Mouse (Mus musculus) spleen, adult 2 months (tissue): ENCODE results near the gene Il2ra. TPM values are rescaled to one million over a fixed set of nuclear protein-coding genes. Genes with fewer than 3 reads are reported as not detected.

ENCODE experiments used
- DNase-seq, 2 experiments: peaks; one replicate each; pipeline versions ENCODE4 v3.0.0 to v3.0.0-alpha.2; 2012 to 2021; ENCODE audit warnings: low spot score in 2 of 2, low read depth in 1 of 2
- H3K27ac ChIP-seq: fragments of 200-500 bp; 2 replicates; pipeline ENCODE4 v1.5.1; 2012; ENCODE audit warnings: low read length, inconsistent platforms; ENCODE audit not compliant: insufficient read depth
- H3K27me3 ChIP-seq: fragments of 200-500 bp; 2 replicates; pipeline ENCODE4 v1.6.1; 2012; ENCODE audit warnings: mild to moderate bottlenecking, moderate library complexity, low read length, inconsistent platforms; ENCODE audit not compliant: control insufficient read depth, insufficient read depth
- H3K36me3 ChIP-seq: fragments of 200-500 bp; 2 replicates; pipeline ENCODE4 v1.6.1; 2012; ENCODE audit warnings: mild to moderate bottlenecking, low read length, inconsistent platforms; ENCODE audit not compliant: control insufficient read depth, insufficient read depth
- H3K4me1 ChIP-seq: fragments of 200-500 bp; 2 replicates; pipeline ENCODE4 v1.6.1; 2011; ENCODE audit warnings: inconsistent platforms; ENCODE audit not compliant: control insufficient read depth, insufficient read depth, insufficient read length
- H3K4me3 ChIP-seq: fragments of 200-500 bp; 2 replicates; pipeline ENCODE4 v1.5.1; 2011; ENCODE audit warnings: mild to moderate bottlenecking, inconsistent platforms; ENCODE audit not compliant: insufficient read depth, insufficient read length; ENCODE audit errors: extremely low read depth
- CTCF ChIP-seq: fragments of 200-500 bp; IDR thresholded peaks from 2 replicates; pipeline ENCODE4 v1.5.1; 2011; ENCODE audit warnings: mild to moderate bottlenecking, inconsistent platforms; ENCODE audit not compliant: insufficient read depth, insufficient read length, insufficient replicate concordance; ENCODE audit errors: extremely low read depth
- POLR2A ChIP-seq: fragments of 200-500 bp; IDR thresholded peaks from 2 replicates; pipeline ENCODE4 v1.6.1; 2011; ENCODE audit warnings: low read depth, low read length, inconsistent platforms
- WGBS: fragments of 180-500 bp; shearing (Covaris S2); methylation state at CpG from one replicate; pipeline ENCODE4 v1.1.7; 2018; 5-methylcytosine and 5-hydroxymethylcytosine counted together
- polyA plus RNA-seq: library from polyadenylated mRNA; depleted of rRNA; stranded (reverse); fragments of >200 nt; gene quantifications from 2 replicates; pipeline ENCODE4 v1.2.3, GENCODE M21; 2012

Gene Il2ra
- polyA plus RNA-seq, 1 experiment, result 1.6 TPM

DNA sequence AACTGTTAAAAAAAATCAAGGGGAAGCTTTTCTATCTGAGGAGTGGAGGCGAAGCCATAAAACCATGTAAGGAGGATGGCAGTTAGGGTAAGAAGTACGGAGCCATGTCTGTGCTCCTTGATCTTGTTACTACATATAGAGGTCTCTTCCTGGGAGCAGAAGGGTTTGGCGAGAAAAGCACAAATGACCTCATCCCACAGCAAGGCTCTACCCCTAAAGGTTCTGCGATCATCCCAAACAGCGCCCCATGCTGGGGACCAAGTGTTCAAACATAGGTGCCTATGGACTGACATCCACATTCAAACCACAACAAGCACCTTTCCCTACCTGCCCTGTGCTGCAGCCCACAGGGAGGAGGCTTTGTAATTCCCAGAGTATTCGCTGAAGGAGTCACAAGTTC lies 21.8 kb downstream of the Il2ra start:
- peak in 1 of 2 experiments; percentile 56 for DNase-seq
- 60% methylated on average over 6 of the region's 6 CpGs for WGBS
- peaks cover 16% of the 10 kb centered on the region; the same call in 1 of the 2 replicates for H3K4me1 ChIP-seq
- TF ChIP-seq POLR2A, result no peak
- no peak for TF ChIP-seq CTCF
- no peak overlapping the region for H3K27ac ChIP-seq
- no peaks in the 10 kb centered on the region for H3K27me3 ChIP-seq
- no peaks in the 10 kb centered on the region for H3K36me3 ChIP-seq
- H3K4me3 ChIP-seq, result peak overlapping the region; percentile 18; the same call in 1 of the 2 replicates

DNA sequence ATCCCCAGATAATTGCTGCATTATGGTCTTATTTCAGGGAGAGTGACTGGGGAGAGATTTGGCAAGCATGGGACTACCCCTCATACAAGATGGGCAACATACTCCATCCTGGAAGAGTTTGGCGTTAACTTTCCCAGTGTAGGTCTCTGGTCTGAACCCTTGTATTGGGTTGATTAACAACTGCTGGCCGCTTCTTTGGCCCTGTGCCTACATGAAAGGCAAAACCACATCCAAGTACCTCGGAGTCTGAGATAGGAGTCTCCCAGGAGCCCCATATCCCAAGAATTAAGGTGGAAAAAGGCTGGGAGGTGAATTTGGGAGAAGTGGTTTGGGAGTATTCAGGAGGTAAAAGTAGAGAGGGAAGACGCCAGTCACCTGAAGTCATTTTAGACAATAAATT lies 22.2 kb downstream of the Il2ra start:
- H3K27ac ChIP-seq, result no peak overlapping the region
- TF ChIP-seq POLR2A (no peak), CTCF (no peak)
- 85% methylated on average over 4 of the region's 4 CpGs for WGBS
- H3K36me3 ChIP-seq, result no peaks in the 10 kb centered on the region
- H3K27me3 ChIP-seq, result no peaks in the 10 kb centered on the region
- no peak overlapping the region for H3K4me3 ChIP-seq
- DNase-seq, result no peak
- H3K4me1 ChIP-seq, result peaks cover 12% of the 10 kb centered on the region; the same call in 1 of the 2 replicates

DNA sequence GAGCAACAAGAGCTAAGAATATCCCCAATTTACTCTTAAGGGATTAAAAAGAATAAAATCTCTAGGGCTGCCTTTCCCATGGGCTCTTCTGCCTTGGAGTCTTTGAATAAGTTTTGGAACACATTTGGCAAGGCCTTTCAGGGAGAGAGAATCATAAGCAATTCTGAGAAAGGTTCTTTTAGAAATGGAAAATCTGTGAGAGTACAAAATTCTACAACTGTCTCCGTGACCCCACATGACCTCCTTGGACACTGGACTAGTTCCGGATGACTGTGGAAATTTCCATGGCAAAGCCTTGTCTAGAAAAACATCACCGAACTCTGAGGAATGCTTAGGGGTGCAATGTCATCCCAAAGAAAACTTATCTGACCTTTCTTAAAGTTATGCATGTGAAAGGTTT lies 22.7 kb downstream of the Il2ra start:
- WGBS, result 86% methylated on average over 3 of the region's 3 CpGs
- no peak overlapping the region for H3K27ac ChIP-seq
- H3K4me3 ChIP-seq, result no peak overlapping the region
- DNase-seq, result no peak
- TF ChIP-seq POLR2A (no peak), CTCF (no peak)
- H3K27me3 ChIP-seq, result no peaks in the 10 kb centered on the region
- peaks cover 12% of the 10 kb centered on the region; the same call in 1 of the 2 replicates for H3K4me1 ChIP-seq
- no peaks in the 10 kb centered on the region for H3K36me3 ChIP-seq

DNA sequence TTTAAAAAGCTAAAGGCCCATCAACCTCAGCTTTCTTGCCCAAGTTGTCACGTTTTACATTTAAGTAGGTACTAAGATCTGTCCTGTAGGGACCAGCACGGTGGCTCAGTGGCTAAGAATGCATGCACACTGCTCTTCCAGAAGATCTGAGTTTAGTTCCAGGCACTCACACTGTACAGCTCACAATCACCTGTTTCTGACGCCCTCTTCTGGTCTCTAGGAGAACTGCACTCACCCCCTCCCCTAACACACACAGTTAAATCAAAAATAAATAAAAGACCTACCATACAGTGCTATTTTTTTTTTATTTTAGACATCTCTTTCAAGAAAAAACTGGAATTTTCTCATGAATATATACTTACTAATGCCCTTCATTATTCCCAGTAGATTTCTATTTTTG lies 29.5 kb downstream of the Il2ra start:
- DNase-seq, result peak in 1 of 2 experiments; percentile 41
- no peak overlapping the region for H3K4me3 ChIP-seq
- TF ChIP-seq CTCF, result peak; percentile 36; the same call in 1 of the 2 replicates
- no peak for TF ChIP-seq POLR2A
- H3K27ac ChIP-seq, result no peak overlapping the region
- no peaks in the 10 kb centered on the region for H3K4me1 ChIP-seq
- WGBS, result 24% methylated on average over 3 of the region's 3 CpGs
- H3K27me3 ChIP-seq, result no peaks in the 10 kb centered on the region
- no peaks in the 10 kb centered on the region for H3K36me3 ChIP-seq

DNA sequence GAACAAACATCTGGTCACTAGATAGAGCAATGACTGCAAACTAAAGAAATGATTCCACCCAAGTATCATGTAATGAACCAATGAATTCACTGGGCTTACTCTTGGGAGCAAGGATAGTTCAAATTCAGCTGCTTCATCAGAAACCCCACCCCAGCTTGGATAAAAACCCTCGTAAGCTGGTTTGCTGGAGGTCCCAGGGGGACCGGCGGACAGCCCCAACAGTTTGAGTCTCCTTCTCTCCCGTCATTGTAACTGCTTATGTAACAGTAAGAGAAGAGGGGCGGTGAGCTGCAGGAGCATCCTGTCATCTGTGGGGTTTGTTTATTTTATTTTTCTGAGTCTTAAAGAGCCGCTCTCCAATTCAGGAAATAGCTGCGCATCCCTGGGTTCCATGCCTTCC lies 37.0 kb downstream of the Il2ra start:
- Histone ChIP-seq H3K36me3 (no peaks in the 10 kb centered on the region; the same call in 1 of the 2 replicates), H3K27ac (no peak overlapping the region), H3K4me1 (no peaks in the 10 kb centered on the region), H3K27me3 (no peaks in the 10 kb centered on the region), H3K4me3 (no peak overlapping the region)
- no peak for DNase-seq
- WGBS, result 72% methylated on average over 7 of the region's 7 CpGs
- TF ChIP-seq CTCF, result no peak
- TF ChIP-seq POLR2A, result no peak

DNA sequence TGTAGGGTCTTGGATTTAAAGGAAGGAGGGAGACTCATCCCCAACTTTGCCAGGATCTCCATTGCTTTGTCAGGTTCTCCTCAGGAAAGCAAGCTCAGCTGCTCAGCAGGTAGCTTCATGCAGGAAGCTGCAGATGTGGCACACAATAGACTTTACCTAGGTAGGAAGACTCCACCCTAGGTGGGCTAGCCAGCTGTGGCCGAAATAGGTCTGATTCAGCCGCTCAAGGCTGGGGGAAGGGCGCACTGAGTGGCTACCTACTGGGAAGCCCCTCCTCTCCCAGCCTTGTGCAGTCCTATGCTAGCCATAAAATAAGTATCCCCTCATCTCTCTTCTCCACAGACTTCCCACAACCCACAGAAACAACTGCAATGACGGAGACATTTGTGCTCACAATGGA lies 40.1 kb downstream of the Il2ra start:
- no peak for DNase-seq
- H3K4me3 ChIP-seq, result no peak overlapping the region
- H3K36me3 ChIP-seq, result no peaks in the 10 kb centered on the region; the same call in 1 of the 2 replicates
- TF ChIP-seq CTCF, result no peak
- no peak for TF ChIP-seq POLR2A
- H3K4me1 ChIP-seq, result no peaks in the 10 kb centered on the region
- 83% methylated on average over 4 of the region's 4 CpGs for WGBS
- no peak overlapping the region for H3K27ac ChIP-seq
- H3K27me3 ChIP-seq, result no peaks in the 10 kb centered on the region

DNA sequence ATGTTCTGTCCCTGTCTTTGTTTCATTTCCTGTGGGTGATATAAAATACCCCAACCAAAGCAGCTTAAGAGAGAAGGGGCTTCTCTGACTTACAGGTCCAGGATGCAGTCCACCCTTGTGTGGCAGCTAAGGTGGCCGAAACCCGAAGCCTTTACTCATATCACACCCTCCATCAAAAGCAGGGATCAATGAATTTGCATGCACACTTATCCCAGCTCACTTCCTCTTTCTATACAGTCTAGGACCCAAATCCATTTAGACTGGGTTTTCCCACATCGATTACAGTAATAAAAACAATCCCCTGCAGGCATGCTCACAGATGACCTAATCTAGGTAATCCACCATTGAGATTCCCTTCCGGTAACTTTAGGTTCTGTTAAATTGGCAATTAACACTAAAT lies 43.9 kb downstream of the Il2ra start:
- TF ChIP-seq POLR2A (no peak), CTCF (no peak)
- H3K4me3 ChIP-seq, result no peak overlapping the region
- H3K36me3 ChIP-seq, result no peaks in the 10 kb centered on the region; the same call in 1 of the 2 replicates
- H3K27me3 ChIP-seq, result no peaks in the 10 kb centered on the region
- no peaks in the 10 kb centered on the region for H3K4me1 ChIP-seq
- no peak for DNase-seq
- no peak overlapping the region for H3K27ac ChIP-seq
- WGBS, result 71% methylated on average over 4 of the region's 4 CpGs

DNA sequence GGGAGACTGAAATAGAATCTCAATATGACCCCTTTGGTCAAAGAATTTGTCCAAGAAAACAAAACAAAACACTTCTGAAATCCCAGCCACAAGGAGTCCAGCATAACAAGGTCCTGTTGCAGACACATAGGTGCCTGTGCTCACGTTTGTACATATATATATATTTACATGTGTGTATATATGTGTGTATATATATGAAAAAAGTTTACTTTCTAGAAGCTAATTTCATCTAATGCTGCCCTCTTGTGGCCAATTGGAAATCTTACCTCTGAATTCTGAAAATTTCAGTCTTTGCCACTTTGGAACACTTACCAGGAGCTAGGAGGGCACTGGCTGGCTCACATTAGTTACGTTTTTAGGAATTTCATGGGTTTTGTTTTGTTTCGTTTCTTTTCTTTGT lies 44.8 kb downstream of the Il2ra start:
- TF ChIP-seq CTCF (no peak), POLR2A (no peak)
- no peak overlapping the region for H3K4me3 ChIP-seq
- H3K4me1 ChIP-seq, result no peaks in the 10 kb centered on the region
- no peak for DNase-seq
- 15% methylated on average over 3 of the region's 3 CpGs for WGBS
- H3K36me3 ChIP-seq, result no peaks in the 10 kb centered on the region; the same call in 1 of the 2 replicates
- no peak overlapping the region for H3K27ac ChIP-seq
- no peaks in the 10 kb centered on the region for H3K27me3 ChIP-seq
